Mouse (Mus musculus) brain, embryonic 14.5 days (tissue): ENCODE measurements around the gene Brox. TPM values are rescaled to one million over a fixed set of nuclear protein-coding genes. Genes with fewer than 3 reads are reported as not detected.

Source experiments
- DNase-seq: peaks from one replicate; pipeline ENCODE4 v3.0.0-alpha.2; 2011; ENCODE audit warnings: low read depth
- CTCF ChIP-seq: fragments of 200-500 bp; IDR thresholded peaks from 2 replicates; pipeline ENCODE4 v1.5.1; 2012; ENCODE audit warnings: inconsistent platforms, mild to moderate bottlenecking, moderate library complexity, borderline replicate concordance; ENCODE audit not compliant: insufficient read depth, insufficient read length; ENCODE audit errors: extremely low read depth
- POLR2A ChIP-seq: fragments of 200-500 bp; IDR thresholded peaks from 2 replicates; pipeline ENCODE4 v1.6.1; 2012; ENCODE audit warnings: mild to moderate bottlenecking, inconsistent platforms, borderline replicate concordance; ENCODE audit not compliant: poor library complexity, insufficient read depth, insufficient read length, severe bottlenecking; ENCODE audit errors: extremely low read depth
- polyA plus RNA-seq: library from polyadenylated mRNA; depleted of rRNA; stranded (reverse); fragments of >200 nt; gene quantifications from 2 replicates; pipeline ENCODE4 v1.2.3, GENCODE M21; 2012; rRNA removed

Gene Brox
- polyA plus RNA-seq, 1 experiment = 82.1 TPM

- no peak for DNase-seq
- no peak for TF ChIP-seq POLR2A
- no peak for TF ChIP-seq CTCF
These were observed 31.1 kb downstream of the Brox start for GRCm38 (mm10) chr1:183265921-183266467.

GRCm38 (mm10) chr1:183264145-183265008 is 32.7 kb downstream of the Brox start:
- peak; percentile 27 for DNase-seq
- TF ChIP-seq POLR2A (no peak), CTCF (no peak)

GRCm38 (mm10) chr1:183252574-183252973 is 44.5 kb downstream of the Brox start:
- peak; percentile 78 for DNase-seq
- TF ChIP-seq CTCF = no peak
- TF ChIP-seq POLR2A = no peak

GRCm38 (mm10) chr1:183251818-183252217 is 45.3 kb downstream of the Brox start:
- TF ChIP-seq CTCF (no peak), POLR2A (no peak)
- no peak for DNase-seq

GRCm38 (mm10) chr1:183250612-183251011 is 46.5 kb downstream of the Brox start:
- TF ChIP-seq POLR2A (no peak), CTCF (no peak)
- no peak for DNase-seq

GRCm38 (mm10) chr1:183248144-183248543 is 48.9 kb downstream of the Brox start:
- DNase-seq = peak; percentile 42
- TF ChIP-seq CTCF (no peak), POLR2A (no peak)

- TF ChIP-seq CTCF (no peak), POLR2A (no peak)
- DNase-seq = no peak
These were observed 53.8 kb downstream of the Brox start for GRCm38 (mm10) chr1:183243293-183243692.

- peak; percentile 79 for DNase-seq
- TF ChIP-seq POLR2A = no peak
- TF ChIP-seq CTCF = peak; percentile 41; the same call in 1 of the 2 replicates
These were observed 59.2 kb downstream of the Brox start for GRCm38 (mm10) chr1:183237901-183238300.

GRCm38 (mm10) chr1:183236460-183236859 is 60.6 kb downstream of the Brox start:
- no peak for TF ChIP-seq CTCF
- TF ChIP-seq POLR2A = no peak

GRCm38 (mm10) chr1:183233679-183234174 is 63.3 kb downstream of the Brox start:
- DNase-seq = no peak
- TF ChIP-seq POLR2A = no peak
- no peak for TF ChIP-seq CTCF

More at GRCm38 (mm10) chr1:183236460-183236859, 60.6 kb downstream of the Brox start:
- no peak for DNase-seq

- TF ChIP-seq CTCF (no peak), POLR2A (no peak)
- DNase-seq = no peak
These were observed 63.9 kb downstream of the Brox start for GRCm38 (mm10) chr1:183232985-183233678.

GRCm38 (mm10) chr1:183227469-183227868 is 69.6 kb downstream of the Brox start:
- no peak for DNase-seq
- TF ChIP-seq CTCF = no peak
- no peak for TF ChIP-seq POLR2A

Other genes with a start within 250 kb of the Brox start
- 11.1 and 15.6 TPM in 2 replicates for gene Disp1, start 75.7 kb downstream of the Brox start, polyA plus RNA-seq
- gene Aida, start 679 bp downstream of the Brox start, polyA plus RNA-seq = 80.7 and 82.0 TPM in 2 replicates
- gene Mia3, start 72.3 kb upstream of the Brox start, polyA plus RNA-seq = 89.1 and 98.2 TPM in 2 replicates
- gene Taf1a, start 91.7 kb upstream of the Brox start, polyA plus RNA-seq = 21.1 and 24.5 TPM in 2 replicates
- gene Hhipl2, start 120.9 kb upstream of the Brox start, polyA plus RNA-seq = 1.1 and 1.7 TPM in 2 replicates